Mouse (Mus musculus): ENCODE measurements around the gene Lpin2. TPM values are rescaled to one million over a fixed set of nuclear protein-coding genes. Genes with fewer than 3 reads are reported as not detected.

Gene Lpin2
- total and polyA plus RNA-seq, 2 experiments from 2014 or later, result 39.5 to 48.9 TPM

DNA sequence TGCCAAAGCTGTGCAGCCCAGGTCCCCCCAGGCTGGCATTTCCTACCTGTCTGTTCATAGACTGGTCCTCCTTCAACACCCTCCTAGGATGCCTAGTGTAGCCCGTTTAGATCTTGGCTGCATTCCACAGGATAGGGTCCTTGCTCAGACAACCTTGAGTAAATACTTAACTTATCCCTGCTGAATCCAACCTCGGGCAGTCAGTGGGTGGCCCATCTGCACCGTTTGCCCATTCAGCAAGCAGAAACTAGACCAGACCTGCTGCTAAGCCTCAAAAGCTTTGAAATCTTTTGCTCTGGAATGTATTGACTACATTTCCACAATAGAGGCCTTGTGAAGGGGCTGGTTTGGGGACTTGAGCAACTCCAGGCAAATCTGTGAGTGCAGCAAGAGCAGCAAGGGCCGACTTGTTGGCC, 23.2 kb upstream of the Lpin2 start:
- 12% methylated on average over 4 of the region's 4 CpGs for WGBS
- Histone ChIP-seq H3K4me3 (ENCODE audit: low read length) (no peak overlapping the region), H3K9me3 (ENCODE audit: low read length) (no peaks in the 10 kb centered on the region), H3K36me3 (ENCODE audit: insufficient read depth, low read length) (no peaks in the 10 kb centered on the region), H3K4me2 (ENCODE audit: low read depth, low read length) (no peak overlapping the region), H3K27ac (no peak overlapping the region), H3K9ac (replicated peaks; ENCODE audit: low read length) (no peak overlapping the region), H3K4me1 (ENCODE audit: insufficient read depth, low read length) (no peaks in the 10 kb centered on the region), H3K27me3 (ENCODE audit: insufficient read depth, low read length) (no peaks in the 10 kb centered on the region)
- ATAC-seq, result no peak
- DNase-seq (ENCODE audit: low spot score), result no peak
- TF ChIP-seq CTCF (IDR thresholded peaks at IDR 0.05; ENCODE audit: low read depth), result no peak

DNA sequence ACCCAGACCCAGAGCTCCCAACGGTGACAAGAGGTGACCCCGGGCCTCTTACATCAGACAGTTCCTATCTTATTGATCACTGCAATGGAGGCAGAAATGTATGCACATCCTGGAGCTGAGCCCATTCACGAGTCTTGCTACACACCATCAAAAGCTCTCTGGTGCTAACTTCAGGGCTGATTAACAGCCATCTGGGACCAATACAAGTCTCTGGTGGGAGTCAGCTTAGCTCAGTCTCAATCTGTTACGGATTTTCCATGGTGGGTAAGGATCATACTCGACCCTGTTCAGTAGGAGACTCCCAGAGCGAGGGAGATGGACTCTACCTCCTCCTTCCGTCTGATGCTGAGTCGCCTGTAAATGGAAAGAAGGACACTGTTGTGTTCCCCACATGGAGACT, 22.6 kb upstream of the Lpin2 start:
- Histone ChIP-seq H3K4me3 (ENCODE audit: low read length) (no peak overlapping the region), H3K4me2 (ENCODE audit: low read depth, low read length) (no peak overlapping the region), H3K9me3 (ENCODE audit: low read length) (no peaks in the 10 kb centered on the region), H3K27me3 (ENCODE audit: insufficient read depth, low read length) (no peaks in the 10 kb centered on the region), H3K27ac (no peak overlapping the region), H3K36me3 (ENCODE audit: insufficient read depth, low read length) (no peaks in the 10 kb centered on the region), H3K4me1 (ENCODE audit: insufficient read depth, low read length) (no peaks in the 10 kb centered on the region), H3K9ac (replicated peaks; ENCODE audit: low read length) (no peak overlapping the region)
- WGBS, result 60% methylated on average over 8 of the region's 8 CpGs
- ATAC-seq (no peak), DNase-seq (ENCODE audit: low spot score) (no peak)
- no peak for TF ChIP-seq CTCF (IDR thresholded peaks at IDR 0.05; ENCODE audit: low read depth)

DNA sequence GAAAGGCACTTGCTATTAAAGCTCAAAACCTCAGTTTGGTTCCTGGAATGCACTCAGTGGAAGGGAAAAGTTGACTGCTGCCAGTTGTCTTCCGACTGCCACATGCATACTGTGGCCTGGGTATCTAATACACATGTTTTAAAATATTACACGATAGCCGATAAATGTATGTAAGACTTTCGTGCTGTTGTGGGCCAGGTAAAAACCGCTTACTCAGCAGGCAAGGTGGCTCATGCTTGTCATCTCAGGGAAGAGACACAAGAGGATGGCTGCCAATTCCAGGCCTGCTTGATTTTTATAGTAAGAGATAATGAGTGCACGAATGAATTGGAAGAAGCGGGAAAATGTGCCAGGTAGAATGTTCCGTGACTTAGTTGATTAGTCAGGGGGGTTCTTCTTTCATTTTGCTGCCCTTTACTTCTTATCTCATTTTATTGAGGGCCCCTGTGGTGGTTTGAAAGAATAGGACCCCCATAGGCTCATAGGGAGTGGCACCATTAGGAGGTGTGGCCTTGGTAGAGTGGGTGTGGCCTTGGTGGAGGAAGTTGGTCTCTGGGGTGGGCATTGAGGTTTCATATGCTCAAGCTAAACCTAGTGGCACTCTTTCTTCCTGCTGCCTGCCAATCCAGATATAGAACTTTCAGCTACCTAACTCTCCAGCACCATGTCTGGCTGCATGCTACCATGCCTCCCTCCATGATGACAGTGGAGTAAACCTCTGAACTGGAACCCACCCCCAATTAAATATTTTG, 21.9 kb upstream of the Lpin2 start:
- Histone ChIP-seq H3K4me2 (ENCODE audit: low read depth, low read length) (no peak overlapping the region), H3K36me3 (ENCODE audit: insufficient read depth, low read length) (no peaks in the 10 kb centered on the region), H3K4me1 (ENCODE audit: insufficient read depth, low read length) (no peaks in the 10 kb centered on the region), H3K27ac (no peak overlapping the region), H3K27me3 (ENCODE audit: insufficient read depth, low read length) (no peaks in the 10 kb centered on the region), H3K9me3 (ENCODE audit: low read length) (no peaks in the 10 kb centered on the region), H3K9ac (replicated peaks; ENCODE audit: low read length) (no peak overlapping the region), H3K4me3 (ENCODE audit: low read length) (no peak overlapping the region)
- WGBS, result 88% methylated on average over 8 of the region's 8 CpGs
- no peak for TF ChIP-seq CTCF (IDR thresholded peaks at IDR 0.05; ENCODE audit: low read depth)
- no peak for DNase-seq (ENCODE audit: low spot score)
- no peak for ATAC-seq

DNA sequence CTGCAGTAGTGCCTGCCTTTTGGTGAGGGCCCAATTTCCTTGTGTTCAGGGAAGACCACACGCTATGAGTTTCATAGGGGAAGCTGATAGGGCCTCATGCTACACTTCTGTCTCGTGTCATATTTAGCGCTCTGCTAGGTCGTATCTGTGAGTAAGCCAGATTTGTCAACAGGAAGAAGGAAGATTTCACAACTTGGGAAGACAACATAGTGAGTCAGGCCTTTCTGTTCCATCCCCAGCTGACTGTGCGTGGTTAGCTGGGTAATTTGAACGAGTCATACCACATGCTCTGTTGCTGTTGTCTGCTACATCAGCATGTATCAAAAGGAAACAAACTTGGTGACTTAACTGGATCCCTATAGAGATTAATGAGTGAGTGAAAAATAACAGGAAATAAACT, 17.4 kb upstream of the Lpin2 start:
- H3K27ac ChIP-seq, result no peak overlapping the region
- H3K4me3 ChIP-seq (ENCODE audit: low read length), result no peak overlapping the region
- no peaks in the 10 kb centered on the region for H3K9me3 ChIP-seq (ENCODE audit: low read length)
- H3K9ac ChIP-seq (replicated peaks; ENCODE audit: low read length), result no peak overlapping the region
- ATAC-seq, result no peak
- no peak overlapping the region for H3K4me2 ChIP-seq (ENCODE audit: low read depth, low read length)
- no peaks in the 10 kb centered on the region for H3K4me1 ChIP-seq (ENCODE audit: insufficient read depth, low read length)
- H3K36me3 ChIP-seq (ENCODE audit: insufficient read depth, low read length), result no peaks in the 10 kb centered on the region
- WGBS, result 84% methylated on average over 6 of the region's 6 CpGs
- no peak for TF ChIP-seq CTCF (IDR thresholded peaks at IDR 0.05; ENCODE audit: low read depth)
- no peak for DNase-seq (ENCODE audit: low spot score)
- H3K27me3 ChIP-seq (ENCODE audit: insufficient read depth, low read length), result no peaks in the 10 kb centered on the region

DNA sequence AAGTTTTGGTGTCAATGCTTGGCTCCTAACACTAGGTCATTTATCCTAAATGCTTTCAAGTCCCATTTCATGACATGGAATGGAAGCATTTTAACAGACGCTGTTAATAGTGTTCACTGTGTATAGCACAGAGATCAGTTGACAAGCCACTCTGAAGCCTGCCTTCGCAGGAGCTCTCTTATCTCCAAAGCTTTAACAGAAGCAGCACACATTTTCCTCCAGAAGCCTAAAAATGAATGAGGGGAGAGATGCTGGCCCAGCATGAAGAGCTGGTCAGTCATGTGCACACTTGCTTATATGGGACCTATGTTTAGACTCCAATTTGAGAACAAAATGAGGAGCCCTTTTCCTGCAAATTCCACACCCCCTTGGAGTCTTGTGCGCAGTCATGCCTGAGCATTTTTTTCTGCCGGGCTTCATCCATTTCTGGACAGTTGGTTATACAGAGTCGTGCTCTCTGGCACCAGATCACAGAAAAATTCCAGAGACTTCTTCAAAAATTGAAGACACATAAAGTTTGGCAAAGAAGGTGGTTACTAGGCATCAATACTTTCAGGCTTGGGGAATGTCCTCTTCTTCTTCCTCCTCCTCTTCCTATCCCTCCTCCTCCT, 14.1 kb upstream of the Lpin2 start:
- Histone ChIP-seq H3K9ac (replicated peaks; ENCODE audit: low read length) (no peak overlapping the region), H3K4me2 (ENCODE audit: low read depth, low read length) (no peak overlapping the region), H3K27me3 (ENCODE audit: insufficient read depth, low read length) (no peaks in the 10 kb centered on the region), H3K9me3 (ENCODE audit: low read length) (no peaks in the 10 kb centered on the region), H3K36me3 (ENCODE audit: insufficient read depth, low read length) (no peaks in the 10 kb centered on the region), H3K4me1 (ENCODE audit: insufficient read depth, low read length) (no peaks in the 10 kb centered on the region), H3K4me3 (ENCODE audit: low read length) (no peak overlapping the region), H3K27ac (no peak overlapping the region)
- 78% methylated on average over 5 of the region's 5 CpGs for WGBS
- no peak for TF ChIP-seq CTCF (IDR thresholded peaks at IDR 0.05; ENCODE audit: low read depth)
- ATAC-seq, result no peak
- DNase-seq (ENCODE audit: low spot score), result no peak

DNA sequence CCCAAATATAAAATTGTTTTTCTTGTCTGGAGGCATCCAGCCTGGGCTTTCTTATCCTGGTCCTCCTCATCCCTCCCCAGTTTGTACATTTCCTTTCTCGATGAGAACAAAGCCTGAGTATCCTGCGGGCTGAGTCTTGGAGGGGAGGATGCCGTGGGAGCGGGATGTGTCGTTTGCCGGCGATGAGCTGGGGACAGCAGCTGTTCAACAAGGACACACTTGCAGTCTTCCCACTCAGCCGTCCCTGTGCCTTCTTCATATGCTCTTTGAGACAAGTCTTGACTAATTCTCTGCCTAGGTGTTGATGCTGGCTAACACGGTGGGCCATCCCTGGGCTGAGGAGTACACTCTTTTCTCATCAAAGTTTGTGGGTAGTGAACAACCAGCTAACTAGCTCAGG, 13.5 kb upstream of the Lpin2 start:
- no peak for ATAC-seq
- no peak for TF ChIP-seq CTCF (IDR thresholded peaks at IDR 0.05; ENCODE audit: low read depth)

DNA sequence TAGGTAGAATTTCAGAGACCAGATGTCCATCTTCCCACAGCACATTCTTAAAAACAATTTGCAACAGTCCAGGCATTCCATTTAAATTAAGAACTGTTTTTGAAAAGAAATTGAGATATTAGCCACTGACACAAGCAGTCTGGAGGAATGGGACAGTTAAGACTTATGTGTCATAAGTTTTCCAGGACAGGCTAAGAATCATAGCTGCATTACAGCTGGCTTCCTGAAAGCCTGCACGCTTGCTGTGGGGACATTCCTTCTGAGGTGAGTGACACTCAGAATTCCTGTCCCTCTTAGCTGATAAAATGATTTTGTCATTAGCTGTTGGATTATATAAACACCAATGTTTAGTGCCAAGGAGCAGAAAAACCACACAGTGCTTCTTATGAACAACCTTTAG, 12.7 kb upstream of the Lpin2 start:
- Histone ChIP-seq H3K27ac (no peak overlapping the region), H3K4me2 (ENCODE audit: low read depth, low read length) (no peak overlapping the region), H3K4me1 (ENCODE audit: insufficient read depth, low read length) (no peaks in the 10 kb centered on the region), H3K36me3 (ENCODE audit: insufficient read depth, low read length) (no peaks in the 10 kb centered on the region), H3K9ac (replicated peaks; ENCODE audit: low read length) (no peak overlapping the region), H3K4me3 (ENCODE audit: low read length) (no peak overlapping the region), H3K27me3 (ENCODE audit: insufficient read depth, low read length) (no peaks in the 10 kb centered on the region), H3K9me3 (ENCODE audit: low read length) (no peaks in the 10 kb centered on the region)
- ATAC-seq (no peak), DNase-seq (ENCODE audit: low spot score) (no peak)
- no peak for TF ChIP-seq CTCF (IDR thresholded peaks at IDR 0.05; ENCODE audit: low read depth)
- 83% methylated on average over 1 of the region's 1 CpGs for WGBS

More for the DNA sequence above, 13.5 kb upstream of the Lpin2 start:
- no peak overlapping the region for H3K9ac ChIP-seq (replicated peaks; ENCODE audit: low read length)
- WGBS, result 46% methylated on average over 9 of the region's 9 CpGs
- no peak overlapping the region for H3K4me2 ChIP-seq (ENCODE audit: low read depth, low read length)
- H3K36me3 ChIP-seq (ENCODE audit: insufficient read depth, low read length), result no peaks in the 10 kb centered on the region
- no peak overlapping the region for H3K4me3 ChIP-seq (ENCODE audit: low read length)
- no peaks in the 10 kb centered on the region for H3K4me1 ChIP-seq (ENCODE audit: insufficient read depth, low read length)
- H3K27ac ChIP-seq, result no peak overlapping the region
- DNase-seq (ENCODE audit: low spot score), result no peak
- no peaks in the 10 kb centered on the region for H3K27me3 ChIP-seq (ENCODE audit: insufficient read depth, low read length)
- H3K9me3 ChIP-seq (ENCODE audit: low read length), result no peaks in the 10 kb centered on the region

Data from hindbrain, postnatal 0 days (tissue).